Mouse (Mus musculus) midbrain, embryonic 15.5 days (tissue): Measurements from ENCODE around the gene 1700030J22Rik. TPM values are rescaled to one million over a fixed set of nuclear protein-coding genes. Genes with fewer than 3 reads are reported as not detected.
A peak's percentile ranks its signal among the peaks of the same experiment; 100 is the strongest.

ENCODE experiments used
- ATAC-seq: fragments of 200-750 bp; cut with Nextera tagmentation; replicated peaks from 2 replicates; pipeline ENCODE4 v1.8.0; 2017; ENCODE audit warnings: moderate TSS enrichment
- H3K27ac ChIP-seq: fragments of 300-500 bp; sonication (generic); 2 replicates; pipeline ENCODE4 v1.5.1; 2015; ENCODE audit warnings: mild to moderate bottlenecking, inconsistent platforms
- H3K27me3 ChIP-seq: fragments of 300-500 bp; sonication (generic); replicated peaks from 2 replicates; pipeline ENCODE4 v1.6.1; 2015; ENCODE audit warnings: inconsistent platforms
- H3K36me3 ChIP-seq: fragments of 300-500 bp; sonication (generic); replicated peaks from 2 replicates; pipeline ENCODE4 v1.6.1; 2015; ENCODE audit warnings: inconsistent platforms
- H3K4me1 ChIP-seq: fragments of 300-500 bp; sonication (generic); 2 replicates; pipeline ENCODE4 v1.6.1; 2015; ENCODE audit warnings: inconsistent platforms
- H3K4me2 ChIP-seq: fragments of 300-500 bp; sonication (generic); 2 replicates; pipeline ENCODE4 v1.6.1; 2015; ENCODE audit warnings: inconsistent platforms, mild to moderate bottlenecking, moderate library complexity
- H3K4me3 ChIP-seq: fragments of 300-500 bp; sonication (generic); 2 replicates; pipeline ENCODE4 v1.5.1; 2015; ENCODE audit warnings: mild to moderate bottlenecking, inconsistent platforms
- H3K9ac ChIP-seq: fragments of 300-500 bp; sonication (generic); 2 replicates; pipeline ENCODE4 v1.6.1; 2015; ENCODE audit warnings: mild to moderate bottlenecking, inconsistent platforms
- H3K9me3 ChIP-seq: fragments of 300-500 bp; sonication (generic); 2 replicates; pipeline ENCODE4 v1.6.1; 2016; ENCODE audit warnings: inconsistent platforms
- WGBS: fragments of 180-500 bp; shearing (Covaris S2); methylation state at CpG from one replicate; pipeline ENCODE4 v1.1.7; 2015; ENCODE audit warnings: mixed read lengths; 5-methylcytosine and 5-hydroxymethylcytosine counted together
- polyA plus RNA-seq: library from polyadenylated mRNA; unstranded; fragments of >200 nt; fragmentation: Nextera tagmentation; extraction: Ambion mirVana; gene quantifications from 2 replicates; pipeline ENCODE4 v1.2.1, GENCODE M21; 2015

Gene 1700030J22Rik
- polyA plus RNA-seq, 1 experiment from 2014 or later: 8.8 TPM

DNA sequence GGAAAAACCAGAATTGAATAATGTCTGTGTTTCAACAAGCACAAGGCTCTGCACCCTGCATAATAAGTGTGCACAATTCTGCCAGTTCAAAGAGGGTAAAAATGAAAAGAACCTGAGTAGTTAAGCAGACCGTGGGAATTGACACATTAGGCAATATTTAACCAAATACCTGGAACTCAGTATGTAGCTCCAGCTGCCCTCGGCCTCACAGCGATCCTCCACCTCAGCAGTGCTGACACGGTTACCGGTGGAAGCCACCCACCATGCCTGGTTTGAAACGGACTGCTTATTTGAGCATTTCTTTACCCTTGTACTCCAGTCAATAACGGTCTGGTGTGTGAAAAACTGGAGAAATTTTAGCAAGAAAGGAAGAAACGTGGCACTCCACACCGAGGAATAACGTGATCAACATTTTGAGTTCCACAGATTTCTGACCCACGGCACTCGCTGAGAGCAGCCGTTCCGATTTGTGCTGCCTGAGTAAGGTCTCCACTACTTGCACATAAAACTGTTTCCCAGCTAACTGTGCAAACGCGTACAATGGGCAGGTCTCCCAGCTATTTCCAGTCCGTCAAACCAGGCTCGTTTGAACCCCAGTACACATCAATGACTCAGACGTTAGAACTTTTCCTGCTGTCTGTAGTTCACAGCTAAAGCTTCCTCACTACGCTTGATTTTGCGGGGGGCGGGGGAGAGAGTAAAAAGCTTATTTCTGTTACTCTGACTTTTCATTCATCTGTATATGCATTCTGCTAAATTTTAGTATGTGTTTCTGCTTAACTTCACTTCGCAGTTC, 13.6 kb upstream of the 1700030J22Rik start:
- WGBS: 8% methylated on average over 23 of the region's 23 CpGs
- peak overlapping the region; percentile 56; the same call in 1 of the 2 replicates for H3K9ac ChIP-seq

DNA sequence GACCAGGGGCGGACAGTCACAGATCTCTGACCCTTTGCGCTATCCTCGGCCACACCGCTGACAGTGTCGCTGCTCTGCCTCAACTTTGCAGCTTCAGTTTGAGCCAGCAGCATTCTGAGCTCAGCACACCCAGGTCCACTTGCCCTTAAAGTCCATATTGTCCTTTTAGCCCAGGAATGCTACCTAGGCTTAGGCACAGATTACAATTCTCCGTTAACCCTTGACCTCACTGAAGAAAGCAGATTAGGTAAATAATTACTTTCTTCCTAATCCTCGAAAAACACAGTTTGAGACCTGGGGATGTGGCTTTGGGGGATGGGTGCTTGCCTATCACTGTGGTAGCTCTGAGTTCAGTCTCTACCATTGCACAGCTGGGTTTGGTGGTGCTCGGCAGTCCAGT, 12.5 kb upstream of the 1700030J22Rik start:
- Histone ChIP-seq H3K4me3 (no peak overlapping the region), H3K27me3 (no peaks in the 10 kb centered on the region), H3K4me1 (peaks cover 18% of the 10 kb centered on the region), H3K9me3 (no peaks in the 10 kb centered on the region), H3K4me2 (no peak overlapping the region), H3K27ac (no peak overlapping the region), H3K9ac (no peak overlapping the region), H3K36me3 (no peaks in the 10 kb centered on the region)
- no peak for ATAC-seq
- WGBS: 76% methylated on average over 8 of the region's 8 CpGs

More for the DNA sequence above, 13.6 kb upstream of the 1700030J22Rik start:
- Histone ChIP-seq H3K4me2 (peak overlapping the region; percentile 90), H3K4me3 (peak overlapping the region; percentile 75), H3K27ac (no peak overlapping the region), H3K4me1 (peaks cover 18% of the 10 kb centered on the region), H3K9me3 (no peaks in the 10 kb centered on the region), H3K27me3 (no peaks in the 10 kb centered on the region), H3K36me3 (no peaks in the 10 kb centered on the region)
- ATAC-seq: no peak

DNA sequence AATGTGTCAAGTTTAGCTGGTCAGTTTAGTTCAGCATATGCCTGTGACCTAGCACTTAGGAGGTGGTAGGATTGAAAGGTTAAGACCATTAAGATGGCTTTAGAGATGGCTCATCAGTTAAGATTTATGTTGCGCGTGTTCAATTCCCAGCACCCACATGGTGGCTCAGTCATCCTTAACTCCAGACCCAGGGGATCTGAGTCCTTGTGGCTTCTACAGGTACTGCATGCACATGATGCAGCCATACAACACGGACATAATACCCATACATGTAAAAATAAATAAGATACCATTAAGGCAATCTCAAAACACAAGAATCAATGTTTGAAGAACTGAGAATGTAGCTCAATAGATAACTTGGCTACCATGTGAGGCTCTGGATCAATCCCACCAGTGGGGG, 11.1 kb upstream of the 1700030J22Rik start:
- no peak overlapping the region for H3K27ac ChIP-seq

DNA sequence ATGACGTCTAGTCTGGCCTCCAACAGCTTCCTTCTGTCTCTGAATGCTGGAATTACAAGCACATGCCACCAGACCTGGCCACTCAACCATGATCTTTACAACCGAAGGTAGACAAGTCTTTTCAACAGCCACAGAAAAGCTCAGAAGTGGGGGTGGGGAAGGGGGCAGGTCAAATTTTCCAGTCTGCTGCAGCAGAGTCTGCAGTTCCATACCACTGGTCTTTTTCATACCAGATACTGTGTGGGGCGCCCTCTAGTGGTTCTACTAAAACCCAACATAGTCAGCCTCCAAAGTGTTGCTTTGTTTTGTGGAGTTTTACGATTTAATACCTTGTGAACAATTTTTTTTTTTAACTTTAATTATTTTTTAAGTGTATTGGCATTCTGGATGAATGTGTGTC, 1.4 kb upstream of the 1700030J22Rik start:
- WGBS: 12% methylated on average over 4 of the region's 4 CpGs
- Histone ChIP-seq H3K27ac (no peak overlapping the region), H3K4me3 (no peak overlapping the region), H3K4me2 (no peak overlapping the region), H3K9me3 (no peaks in the 10 kb centered on the region), H3K36me3 (no peaks in the 10 kb centered on the region), H3K27me3 (no peaks in the 10 kb centered on the region), H3K4me1 (peaks cover 12% of the 10 kb centered on the region), H3K9ac (no peak overlapping the region)
- no peak for ATAC-seq

More for the DNA sequence above, 11.1 kb upstream of the 1700030J22Rik start:
- no peaks in the 10 kb centered on the region for H3K9me3 ChIP-seq
- peaks cover 18% of the 10 kb centered on the region for H3K4me1 ChIP-seq
- no peak overlapping the region for H3K4me2 ChIP-seq
- ATAC-seq: no peak
- no peaks in the 10 kb centered on the region for H3K27me3 ChIP-seq
- no peaks in the 10 kb centered on the region for H3K36me3 ChIP-seq
- H3K9ac ChIP-seq: no peak overlapping the region
- 97% methylated on average over 3 of the region's 3 CpGs for WGBS
- no peak overlapping the region for H3K4me3 ChIP-seq

DNA sequence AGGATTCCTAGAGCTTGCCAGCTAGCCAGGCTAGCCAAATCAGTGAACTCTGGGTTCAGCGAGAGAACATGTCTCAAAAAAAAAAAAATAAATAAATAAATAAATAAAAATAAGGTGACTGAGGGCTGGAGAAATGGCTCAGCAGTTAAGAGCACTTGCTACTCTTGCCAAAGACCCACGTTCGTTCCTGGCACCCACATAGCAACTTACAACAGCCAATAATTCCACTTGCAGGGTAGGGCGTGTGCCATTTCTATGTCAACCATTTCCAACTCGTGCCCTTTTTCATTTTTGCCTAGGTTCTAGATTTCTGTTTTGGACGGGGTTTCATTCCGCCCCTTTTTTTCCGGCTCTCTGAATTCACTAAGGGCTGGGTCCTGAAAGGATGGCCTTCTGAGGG, 707 bp downstream of the 1700030J22Rik start:
- ATAC-seq: no peak
- Histone ChIP-seq H3K9ac (peak overlapping the region; percentile 55), H3K4me3 (peak overlapping the region; percentile 69), H3K4me1 (peaks cover 12% of the 10 kb centered on the region), H3K27me3 (no peaks in the 10 kb centered on the region), H3K36me3 (no peaks in the 10 kb centered on the region), H3K9me3 (no peaks in the 10 kb centered on the region), H3K4me2 (peak overlapping the region; percentile 63), H3K27ac (peak overlapping the region; percentile 52)
- 27% methylated on average over 8 of the region's 8 CpGs for WGBS

DNA sequence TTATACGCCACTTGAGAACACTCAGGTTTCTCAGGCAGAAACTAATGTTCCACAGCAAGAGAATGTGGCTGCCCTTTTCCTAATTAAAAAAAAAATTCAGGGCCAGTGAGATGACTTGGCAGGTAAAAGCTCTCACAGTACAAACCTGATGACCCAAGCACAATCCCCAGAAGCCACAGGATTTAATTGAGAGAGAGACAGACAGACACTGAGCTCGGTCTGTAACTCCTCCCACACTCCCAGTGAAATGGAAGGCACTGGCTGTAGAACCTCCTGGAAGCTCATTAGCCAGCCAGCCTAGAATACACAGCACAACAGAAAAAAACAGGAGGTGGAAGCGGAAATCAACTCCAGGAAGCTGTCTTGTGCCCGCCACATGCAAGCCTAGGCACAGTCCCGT, 3.2 kb downstream of the 1700030J22Rik start:
- Histone ChIP-seq H3K4me3 (no peak overlapping the region), H3K27me3 (no peaks in the 10 kb centered on the region), H3K36me3 (no peaks in the 10 kb centered on the region), H3K9me3 (no peaks in the 10 kb centered on the region), H3K4me1 (peaks cover 12% of the 10 kb centered on the region), H3K27ac (no peak overlapping the region), H3K4me2 (no peak overlapping the region), H3K9ac (no peak overlapping the region)
- ATAC-seq: no peak
- WGBS: 68% methylated on average over 5 of the region's 5 CpGs

DNA sequence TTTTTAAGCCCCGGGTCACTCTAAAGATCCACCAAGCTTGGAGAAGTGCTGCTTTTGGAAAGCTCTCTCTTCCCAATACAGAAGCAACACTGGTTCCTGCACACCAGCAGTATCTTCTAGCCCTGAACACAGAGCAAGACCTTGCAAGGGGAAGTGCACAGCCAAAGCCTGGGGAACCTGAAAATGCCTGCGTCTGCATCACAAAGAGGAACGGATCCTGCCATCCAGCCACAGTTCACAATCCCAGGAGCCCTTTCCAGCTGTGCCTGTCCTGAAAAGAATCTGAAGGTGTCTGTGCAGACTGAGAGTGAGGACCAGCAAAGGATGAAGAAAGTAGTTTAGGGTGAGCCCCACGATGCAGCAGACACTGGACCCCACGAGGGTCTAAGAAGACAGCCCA, 3.7 kb downstream of the 1700030J22Rik start:
- no peak for ATAC-seq
- no peaks in the 10 kb centered on the region for H3K36me3 ChIP-seq
- peaks cover 12% of the 10 kb centered on the region for H3K4me1 ChIP-seq
- 32% methylated on average over 5 of the region's 5 CpGs for WGBS
- H3K9me3 ChIP-seq: no peaks in the 10 kb centered on the region
- H3K4me3 ChIP-seq: no peak overlapping the region
- H3K27me3 ChIP-seq: no peaks in the 10 kb centered on the region
- H3K9ac ChIP-seq: no peak overlapping the region
- no peak overlapping the region for H3K4me2 ChIP-seq
- H3K27ac ChIP-seq: no peak overlapping the region

DNA sequence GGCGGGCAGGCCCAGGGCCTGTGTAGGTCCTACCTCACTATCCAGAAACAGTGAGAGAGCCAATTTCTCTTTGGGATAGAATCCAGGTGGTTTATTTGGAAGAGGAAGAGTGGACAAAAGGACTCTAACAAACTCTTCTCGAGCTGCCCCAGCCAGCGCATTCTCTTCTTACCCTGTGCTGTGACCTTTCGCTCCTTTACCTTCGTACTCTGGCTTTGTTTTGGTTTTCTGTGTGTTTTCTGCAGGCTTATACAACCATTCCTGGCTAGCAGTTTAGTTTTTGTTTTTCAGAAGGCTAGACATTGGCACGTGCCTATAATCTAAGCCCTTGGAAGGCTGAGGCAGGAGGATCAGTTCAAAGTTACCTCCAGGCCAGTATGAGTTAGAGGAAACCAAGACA, 9.2 kb downstream of the 1700030J22Rik start:
- Histone ChIP-seq H3K27me3 (no peaks in the 10 kb centered on the region), H3K9ac (no peak overlapping the region), H3K4me2 (no peak overlapping the region), H3K27ac (no peak overlapping the region), H3K9me3 (no peaks in the 10 kb centered on the region), H3K4me3 (no peak overlapping the region), H3K4me1 (no peaks in the 10 kb centered on the region), H3K36me3 (no peaks in the 10 kb centered on the region)
- WGBS: 85% methylated on average over 6 of the region's 6 CpGs
- ATAC-seq: no peak

DNA sequence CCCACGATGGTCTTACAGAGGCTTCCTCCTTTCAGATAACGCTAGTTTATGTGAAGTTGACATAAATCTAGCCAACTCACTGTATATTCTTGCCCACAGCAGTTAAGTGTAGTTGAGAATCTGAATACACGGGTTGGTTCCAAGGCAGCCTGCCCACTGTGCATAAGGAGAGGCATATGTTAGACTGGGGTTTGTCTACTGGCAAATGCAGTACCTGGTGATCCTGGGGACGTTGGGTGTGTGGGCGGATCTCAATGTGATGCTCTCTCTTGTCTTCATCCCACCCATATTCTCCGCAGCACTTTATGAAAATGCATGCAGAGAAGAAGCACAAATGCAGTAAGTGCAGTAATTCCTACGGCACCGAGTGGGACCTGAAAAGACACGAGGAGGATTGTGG, 24.3 kb downstream of the 1700030J22Rik start:
- H3K36me3 ChIP-seq: peaks cover 46% of the 10 kb centered on the region
- no peaks in the 10 kb centered on the region for H3K4me1 ChIP-seq
- no peaks in the 10 kb centered on the region for H3K27me3 ChIP-seq
- no peak overlapping the region for H3K4me2 ChIP-seq
- no peak overlapping the region for H3K4me3 ChIP-seq
- WGBS: 94% methylated on average over 9 of the region's 9 CpGs
- H3K9me3 ChIP-seq: no peaks in the 10 kb centered on the region
- ATAC-seq: no peak
- H3K27ac ChIP-seq: no peak overlapping the region
- H3K9ac ChIP-seq: no peak overlapping the region

DNA sequence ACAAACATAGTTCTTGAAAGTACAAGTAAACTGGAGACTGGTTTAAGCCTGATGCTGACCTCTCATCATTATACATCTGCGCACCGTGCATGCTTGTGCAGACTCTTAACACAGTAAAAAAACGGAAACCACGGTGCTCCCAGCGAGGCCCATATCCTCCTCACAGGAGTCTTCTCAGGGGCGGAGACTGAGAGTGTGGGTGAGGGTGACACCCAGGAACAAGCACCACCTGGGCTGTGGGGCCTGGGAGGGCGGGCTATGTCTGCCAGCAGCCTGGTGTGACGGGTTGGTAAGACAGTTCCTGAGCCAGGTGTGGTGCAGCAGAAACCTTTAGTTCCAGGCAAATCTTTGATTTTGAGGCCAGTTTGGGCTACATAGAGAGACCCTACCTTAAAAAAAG, 26.3 kb downstream of the 1700030J22Rik start:
- ATAC-seq: no peak
- 94% methylated on average over 8 of the region's 8 CpGs for WGBS
- Histone ChIP-seq H3K27ac (no peak overlapping the region), H3K36me3 (peaks cover 33% of the 10 kb centered on the region), H3K27me3 (no peaks in the 10 kb centered on the region), H3K9me3 (no peaks in the 10 kb centered on the region), H3K4me2 (no peak overlapping the region), H3K4me1 (no peaks in the 10 kb centered on the region), H3K4me3 (no peak overlapping the region), H3K9ac (no peak overlapping the region)

DNA sequence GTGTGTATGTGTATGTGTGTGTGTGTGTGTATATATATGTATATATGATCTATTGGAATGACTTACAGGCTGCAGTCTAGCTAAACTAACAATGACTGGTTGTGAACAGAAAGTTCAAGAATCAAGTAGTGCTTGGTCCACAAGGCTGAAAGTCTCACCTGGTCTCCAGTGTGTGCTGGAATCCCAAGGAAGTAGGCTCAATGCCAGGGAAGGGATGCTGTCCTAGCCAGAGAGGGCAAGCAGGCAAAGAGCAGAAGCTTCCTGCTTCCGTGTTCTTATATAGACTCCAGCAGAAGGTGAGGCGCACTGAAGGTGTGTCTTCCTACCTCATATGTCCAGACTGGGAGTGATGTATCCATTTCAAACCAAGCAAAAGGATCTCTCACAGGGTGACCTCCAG, 27.0 kb downstream of the 1700030J22Rik start:
- H3K9me3 ChIP-seq: no peaks in the 10 kb centered on the region
- H3K4me1 ChIP-seq: no peaks in the 10 kb centered on the region
- WGBS: 92% methylated on average over 2 of the region's 2 CpGs
- ATAC-seq: no peak
- H3K36me3 ChIP-seq: peaks cover 27% of the 10 kb centered on the region
- H3K9ac ChIP-seq: no peak overlapping the region
- no peak overlapping the region for H3K4me2 ChIP-seq
- H3K4me3 ChIP-seq: no peak overlapping the region
- H3K27me3 ChIP-seq: no peaks in the 10 kb centered on the region
- no peak overlapping the region for H3K27ac ChIP-seq

DNA sequence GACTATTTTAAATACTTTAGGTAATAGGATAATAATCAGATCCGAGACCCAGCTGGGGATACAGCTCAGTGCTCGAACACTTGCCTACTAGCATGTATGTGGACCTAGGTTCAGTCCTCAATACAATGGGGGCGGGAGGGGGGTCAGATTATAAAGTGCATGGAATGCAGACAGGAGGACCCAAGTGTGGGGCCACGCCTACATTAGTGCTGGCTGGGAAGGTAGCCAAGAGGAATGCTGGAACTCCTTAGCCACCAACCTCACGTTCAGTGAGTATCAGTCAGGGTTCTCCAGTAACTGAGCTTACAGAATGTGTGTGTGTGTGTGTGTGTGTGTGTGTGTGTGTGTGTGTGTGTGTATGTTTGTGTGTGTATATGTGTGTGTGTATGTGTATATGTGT, 27.4 kb downstream of the 1700030J22Rik start:
- WGBS: 73% methylated on average over 5 of the region's 5 CpGs
- ATAC-seq: no peak

DNA sequence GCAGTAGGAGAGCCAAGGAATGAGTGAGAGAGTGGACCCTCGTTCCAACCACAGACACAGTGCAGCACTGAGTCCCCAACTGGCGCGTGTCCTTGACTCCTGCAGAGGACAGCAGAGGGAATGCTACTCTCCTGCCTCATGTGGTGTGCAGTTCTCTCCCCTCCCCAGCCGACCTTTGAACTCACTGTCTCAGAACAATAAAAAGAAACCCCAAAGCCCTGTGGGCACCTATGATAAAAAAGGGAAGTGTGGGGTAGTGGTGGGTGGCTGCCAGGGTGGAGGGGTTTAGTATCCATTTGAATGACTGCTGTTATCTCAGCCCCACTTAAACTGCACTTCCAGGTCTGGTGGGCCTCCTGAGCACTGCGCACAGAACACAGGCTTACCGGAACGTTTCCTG, 31.2 kb downstream of the 1700030J22Rik start:
- WGBS: 89% methylated on average over 7 of the region's 7 CpGs
- no peaks in the 10 kb centered on the region for H3K27me3 ChIP-seq
- H3K36me3 ChIP-seq: no peaks in the 10 kb centered on the region
- no peak overlapping the region for H3K4me3 ChIP-seq
- no peaks in the 10 kb centered on the region for H3K9me3 ChIP-seq
- no peak overlapping the region for H3K4me2 ChIP-seq
- no peak overlapping the region for H3K27ac ChIP-seq
- peaks cover 25% of the 10 kb centered on the region for H3K4me1 ChIP-seq
- no peak overlapping the region for H3K9ac ChIP-seq
- no peak for ATAC-seq

More for the DNA sequence above, 27.4 kb downstream of the 1700030J22Rik start:
- no peak overlapping the region for H3K27ac ChIP-seq
- H3K36me3 ChIP-seq: peaks cover 23% of the 10 kb centered on the region
- H3K4me2 ChIP-seq: no peak overlapping the region
- no peaks in the 10 kb centered on the region for H3K27me3 ChIP-seq
- H3K4me3 ChIP-seq: no peak overlapping the region
- H3K9me3 ChIP-seq: no peaks in the 10 kb centered on the region
- no peak overlapping the region for H3K9ac ChIP-seq
- peaks cover 2% of the 10 kb centered on the region; the same call in 1 of the 2 replicates for H3K4me1 ChIP-seq
